Mouse (Mus musculus) retina, postnatal 7 days (tissue): ENCODE results near the gene Prss21.
A peak's percentile ranks its signal among the peaks of the same experiment; 100 is the strongest.
"Not testable (repeated sequence)": the region's sequence is repeated elsewhere in the genome, so short reads cannot be mapped to it uniquely, and the experiment has no call there.

ENCODE experiments used
- DNase-seq: peaks from one replicate; pipeline ENCODE4 v3.0.0-alpha.2; 2012; ENCODE audit warnings: low read depth, low spot score

Prss21 gene

DNA sequence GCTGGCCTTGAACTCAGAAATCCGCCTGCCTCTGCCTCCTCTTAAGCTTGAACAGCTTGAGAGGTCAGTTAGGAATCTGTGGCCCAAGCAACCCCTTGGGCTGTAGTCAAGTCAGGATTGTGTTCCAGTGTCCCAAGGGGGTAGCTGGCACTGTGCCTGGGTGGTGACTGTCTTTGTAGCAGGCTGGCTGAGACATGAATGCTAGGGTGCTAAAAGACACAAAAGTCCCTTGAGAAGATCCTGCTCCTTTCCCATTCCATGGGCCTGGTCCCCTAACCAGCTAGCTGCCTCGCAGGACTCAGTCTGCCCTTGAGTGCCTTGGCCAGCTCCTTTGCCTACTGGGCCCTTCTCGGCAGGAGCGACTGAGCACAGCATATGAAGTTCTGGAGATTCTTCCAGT is 4.9 kb upstream of the Prss21 start:
- DNase-seq: no peak

DNA sequence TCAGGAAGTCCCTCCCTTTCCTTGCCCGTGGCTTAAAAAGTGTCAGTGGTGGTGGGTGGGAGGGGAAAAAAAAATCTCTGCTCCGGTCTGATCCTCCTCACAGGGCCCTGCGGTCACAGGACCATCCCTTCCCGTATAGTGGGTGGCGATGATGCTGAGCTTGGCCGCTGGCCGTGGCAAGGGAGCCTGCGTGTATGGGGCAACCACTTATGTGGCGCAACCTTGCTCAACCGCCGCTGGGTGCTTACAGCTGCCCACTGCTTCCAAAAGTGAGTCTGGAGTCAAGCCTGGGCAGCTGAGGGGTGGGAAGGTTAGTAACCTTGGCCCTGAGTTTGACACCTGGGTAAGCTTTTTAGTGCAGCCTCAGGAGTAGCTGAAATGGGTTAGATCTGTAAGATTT is 657 bp downstream of the Prss21 start:
- no peak for DNase-seq

- DNase-seq: peak; percentile 34
Observed at GRCm38 (mm10) chr17:23873884-23874856, 6.3 kb downstream of the Prss21 start.

- DNase-seq: no peak
Observed at GRCm38 (mm10) chr17:23876741-23877140, 8.9 kb downstream of the Prss21 start.

GRCm38 (mm10) chr17:23877166-23877565 is 9.3 kb downstream of the Prss21 start:
- DNase-seq: no peak

DNA sequence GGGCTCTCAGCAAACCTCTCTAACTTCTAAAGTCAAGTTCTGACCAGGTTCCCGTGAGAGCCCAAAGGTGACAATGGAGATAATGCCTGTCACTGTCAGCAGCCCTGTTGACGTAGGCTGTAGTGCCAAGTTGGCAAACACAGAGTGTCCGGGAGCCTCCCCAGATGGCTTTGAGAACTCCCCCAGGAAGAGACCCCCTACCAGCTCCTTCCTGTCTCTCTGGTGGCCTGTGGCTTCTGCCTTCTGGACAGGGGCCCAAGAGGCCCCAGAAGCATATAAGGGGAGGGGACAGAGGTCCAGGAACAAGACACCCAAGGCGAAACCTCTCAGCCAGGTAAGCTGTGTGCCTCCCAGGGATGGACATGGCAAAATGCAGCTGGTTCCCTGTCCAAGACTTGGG is 12.7 kb downstream of the Prss21 start, which contains the start of the genes Dcpp1 and Dcpp2:
TSS of gene Dcpp1 (plus strand) at position 301 of the 400 bp plus-strand sequence.
TSS of gene Dcpp2 (plus strand) at position 305 of the 400 bp plus-strand sequence.
- not testable (repeated sequence) for DNase-seq

DNA sequence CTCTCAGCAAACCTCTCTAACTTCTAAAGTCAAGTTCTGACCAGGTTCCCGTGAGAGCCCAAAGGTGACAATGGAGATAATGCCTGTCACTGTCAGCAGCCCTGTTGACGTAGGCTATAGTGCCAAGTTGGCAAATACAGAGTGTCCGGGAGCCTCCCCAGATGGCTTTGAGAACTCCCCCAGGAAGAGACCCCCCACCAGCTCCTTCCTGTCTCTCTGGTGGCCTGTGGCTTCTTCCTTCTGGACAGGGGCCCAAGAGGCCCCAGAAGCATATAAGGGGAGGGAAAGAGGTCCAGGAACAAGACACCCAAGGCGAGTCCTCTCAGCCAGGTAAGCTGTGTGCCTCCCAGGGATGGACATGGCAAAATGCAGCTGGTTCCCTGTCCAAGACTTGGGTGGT is 49.3 kb downstream of the Prss21 start, which contains the start of gene Dcpp3:
TSS of gene Dcpp3 (plus strand) at position 301 of the 400 bp plus-strand sequence.
- DNase-seq: not testable (repeated sequence)
